Mouse (Mus musculus) stomach, embryonic 14.5 days (tissue): ENCODE data around the gene Gpr37l1. TPM values are rescaled to one million over a fixed set of nuclear protein-coding genes. Genes with fewer than 3 reads are reported as not detected.

Experiments used
- ATAC-seq: fragments of 200-750 bp; cut with Nextera tagmentation; 2 replicates; pipeline ENCODE4 v1.8.0; 2017; ENCODE audit warnings: low read depth, moderate TSS enrichment; ENCODE audit not compliant: insufficient number of reproducible peaks, insufficient read depth, low FRiP score
- H3K27ac ChIP-seq: fragments of 300-500 bp; sonication (generic); 2 replicates; pipeline ENCODE4 v1.5.1; 2014; ENCODE audit warnings: mild to moderate bottlenecking, low read length, moderate library complexity, mixed read lengths
- H3K27me3 ChIP-seq: fragments of 300-500 bp; sonication (generic); 2 replicates; pipeline ENCODE4 v1.6.1; 2014; ENCODE audit warnings: low read length, control low read depth, mixed read lengths; ENCODE audit not compliant: control insufficient read depth, insufficient read depth
- H3K36me3 ChIP-seq: fragments of 300-500 bp; sonication (generic); 2 replicates; pipeline ENCODE4 v1.6.1; 2014; ENCODE audit warnings: mild to moderate bottlenecking, control low read depth, low read length, moderate library complexity, mixed read lengths; ENCODE audit not compliant: control insufficient read depth, insufficient read depth
- H3K4me1 ChIP-seq: fragments of 300-500 bp; sonication (generic); 2 replicates; pipeline ENCODE4 v1.6.1; 2014; ENCODE audit warnings: low read length, control low read depth, mixed read lengths; ENCODE audit not compliant: control insufficient read depth, insufficient read depth
- H3K4me2 ChIP-seq: fragments of 300-500 bp; sonication (generic); replicated peaks from 2 replicates; pipeline ENCODE4 v1.6.1; 2014; ENCODE audit warnings: low read depth, low read length, control low read depth
- H3K4me3 ChIP-seq: fragments of 300-500 bp; sonication (generic); 2 replicates; pipeline ENCODE4 v1.5.1; 2014; ENCODE audit warnings: low read depth, low read length, control low read depth
- H3K9ac ChIP-seq: fragments of 300-500 bp; sonication (generic); replicated peaks from 2 replicates; pipeline ENCODE4 v1.6.1; 2014; ENCODE audit warnings: low read depth, mild to moderate bottlenecking, control low read depth, low read length, moderate library complexity, mixed read lengths
- H3K9me3 ChIP-seq: fragments of 300-500 bp; sonication (generic); 2 replicates; pipeline ENCODE4 v1.6.1; 2016; ENCODE audit warnings: low read depth, low read length, control low read depth; ENCODE audit not compliant: control insufficient read depth
- WGBS: fragments of 180-500 bp; shearing (Covaris S2); extraction: QIAGEN DNeasy Blood & Tissue Kit; methylation state at CpG from one replicate; pipeline ENCODE4 v1.1.7; 2014; 5-methylcytosine and 5-hydroxymethylcytosine counted together
- polyA plus RNA-seq: library from polyadenylated mRNA; unstranded; fragments of >200 nt; fragmentation: Nextera tagmentation; extraction: Ambion mirVana; gene quantifications from 2 replicates; pipeline ENCODE4 v1.2.1, GENCODE M21; 2014

Gpr37l1 gene
- polyA plus RNA-seq, 1 experiment from 2014 or later: 0.69 TPM

DNA sequence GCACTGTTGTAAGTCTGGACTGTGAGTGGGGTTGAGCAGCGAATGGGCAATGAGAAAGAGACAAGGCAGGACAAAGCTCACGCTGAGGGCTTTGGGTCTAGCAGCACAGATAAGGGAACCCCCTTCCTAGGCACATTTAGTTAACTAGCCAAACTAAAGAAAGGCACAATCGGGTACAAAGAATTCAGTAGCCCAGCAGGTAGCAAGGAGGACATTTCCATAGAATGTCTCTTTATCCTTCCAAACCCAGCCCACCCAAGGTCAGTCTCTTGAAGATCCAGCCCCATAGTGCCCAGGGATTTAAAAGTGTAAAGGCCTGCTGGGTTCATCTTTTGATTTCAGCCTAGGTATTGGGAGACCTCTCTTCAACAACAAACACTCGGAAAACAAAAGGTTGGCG lies 18.5 kb upstream of the Gpr37l1 start:
- no peak overlapping the region for H3K27ac ChIP-seq
- 45% methylated on average over 5 of the region's 5 CpGs for WGBS

GRCm38 (mm10) chr1:135183941-135184570 lies 16.6 kb upstream of the Gpr37l1 start:
- H3K27ac ChIP-seq: peak overlapping the region; percentile 44; the same call in 1 of the 2 replicates
- no peak overlapping the region for H3K4me3 ChIP-seq
- no peak overlapping the region for H3K4me2 ChIP-seq
- 56% methylated on average over 11 of the region's 11 CpGs for WGBS
- peak; percentile 48; the same call in 1 of the 2 replicates for ATAC-seq
- no peak overlapping the region for H3K9ac ChIP-seq
- H3K27me3 ChIP-seq: no peaks in the 10 kb centered on the region
- H3K9me3 ChIP-seq: no peaks in the 10 kb centered on the region
- no peaks in the 10 kb centered on the region for H3K36me3 ChIP-seq
- H3K4me1 ChIP-seq: 0 out of 2 replicates have a peak, but pooled peaks cover 5% of the 10 kb centered on the region

More for the DNA sequence above, 18.5 kb upstream of the Gpr37l1 start:
- no peak overlapping the region for H3K9ac ChIP-seq
- H3K27me3 ChIP-seq: no peaks in the 10 kb centered on the region
- no peak overlapping the region for H3K4me2 ChIP-seq
- no peak overlapping the region for H3K4me3 ChIP-seq
- ATAC-seq: no peak
- no peaks in the 10 kb centered on the region for H3K36me3 ChIP-seq
- H3K4me1 ChIP-seq: 0 out of 2 replicates have a peak, but pooled peaks cover 5% of the 10 kb centered on the region
- no peaks in the 10 kb centered on the region for H3K9me3 ChIP-seq

DNA sequence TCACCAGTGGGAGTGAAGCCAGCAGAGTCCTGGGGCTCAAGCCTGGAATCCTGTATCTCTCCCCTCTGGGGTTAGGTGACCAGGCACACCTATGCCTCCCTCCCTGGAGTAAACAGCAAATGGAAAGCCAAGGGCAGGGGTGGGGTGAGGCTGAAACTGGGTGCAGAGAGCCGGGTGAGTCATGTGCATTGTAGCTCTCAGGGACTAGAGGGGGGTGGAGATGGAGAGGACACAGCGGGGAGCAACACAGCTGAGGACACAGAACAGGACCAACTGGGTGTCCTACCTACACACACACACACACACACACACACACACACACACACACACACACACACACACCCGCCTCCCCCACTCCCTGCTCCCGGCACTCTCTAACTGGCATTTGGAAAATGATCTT lies 16.0 kb upstream of the Gpr37l1 start:
- WGBS: 59% methylated on average over 4 of the region's 4 CpGs
- ATAC-seq: peak; percentile 82
- H3K27me3 ChIP-seq: no peaks in the 10 kb centered on the region
- no peak overlapping the region for H3K4me3 ChIP-seq
- no peak overlapping the region for H3K9ac ChIP-seq
- H3K4me2 ChIP-seq: no peak overlapping the region
- H3K27ac ChIP-seq: peak overlapping the region; percentile 70; the same call in 1 of the 2 replicates
- no peaks in the 10 kb centered on the region for H3K36me3 ChIP-seq
- 0 out of 2 replicates have a peak, but pooled peaks cover 5% of the 10 kb centered on the region for H3K4me1 ChIP-seq
- no peaks in the 10 kb centered on the region for H3K9me3 ChIP-seq

GRCm38 (mm10) chr1:135182975-135183374 lies 15.5 kb upstream of the Gpr37l1 start:
- H3K4me2 ChIP-seq: no peak overlapping the region
- H3K9me3 ChIP-seq: no peaks in the 10 kb centered on the region
- 57% methylated on average over 3 of the region's 3 CpGs for WGBS
- 0 out of 2 replicates have a peak, but pooled peaks cover 5% of the 10 kb centered on the region for H3K4me1 ChIP-seq
- H3K27ac ChIP-seq: peak overlapping the region; percentile 70; the same call in 1 of the 2 replicates
- H3K36me3 ChIP-seq: no peaks in the 10 kb centered on the region
- H3K9ac ChIP-seq: no peak overlapping the region
- ATAC-seq: peak; percentile 26; the same call in 1 of the 2 replicates
- H3K4me3 ChIP-seq: no peak overlapping the region
- H3K27me3 ChIP-seq: no peaks in the 10 kb centered on the region

- no peaks in the 10 kb centered on the region for H3K27me3 ChIP-seq
- peak overlapping the region; percentile 70; the same call in 1 of the 2 replicates for H3K27ac ChIP-seq
- WGBS: 84% methylated on average over 8 of the region's 8 CpGs
These were observed 14.6 kb upstream of the Gpr37l1 start for GRCm38 (mm10) chr1:135181880-135182623.

GRCm38 (mm10) chr1:135181275-135181674 lies 13.8 kb upstream of the Gpr37l1 start:
- 0 out of 2 replicates have a peak overlapping the region, but pooled peaks have one; percentile 45 for H3K27ac ChIP-seq
- no peak for ATAC-seq
- no peaks in the 10 kb centered on the region for H3K9me3 ChIP-seq
- H3K36me3 ChIP-seq: no peaks in the 10 kb centered on the region
- H3K27me3 ChIP-seq: no peaks in the 10 kb centered on the region
- WGBS: 53% methylated on average over 4 of the region's 4 CpGs
- no peak overlapping the region for H3K4me3 ChIP-seq
- 0 out of 2 replicates have a peak, but pooled peaks cover 5% of the 10 kb centered on the region for H3K4me1 ChIP-seq
- H3K4me2 ChIP-seq: no peak overlapping the region
- H3K9ac ChIP-seq: no peak overlapping the region

More at GRCm38 (mm10) chr1:135181880-135182623, 14.6 kb upstream of the Gpr37l1 start:
- H3K4me2 ChIP-seq: no peak overlapping the region
- no peaks in the 10 kb centered on the region for H3K36me3 ChIP-seq
- H3K9me3 ChIP-seq: no peaks in the 10 kb centered on the region
- no peak overlapping the region for H3K9ac ChIP-seq
- ATAC-seq: no peak
- H3K4me3 ChIP-seq: no peak overlapping the region
- H3K4me1 ChIP-seq: 0 out of 2 replicates have a peak, but pooled peaks cover 5% of the 10 kb centered on the region

GRCm38 (mm10) chr1:135180830-135181229 lies 13.3 kb upstream of the Gpr37l1 start:
- WGBS: 66% methylated on average over 10 of the region's 10 CpGs
- 0 out of 2 replicates have a peak overlapping the region, but pooled peaks have one; percentile 45 for H3K27ac ChIP-seq

DNA sequence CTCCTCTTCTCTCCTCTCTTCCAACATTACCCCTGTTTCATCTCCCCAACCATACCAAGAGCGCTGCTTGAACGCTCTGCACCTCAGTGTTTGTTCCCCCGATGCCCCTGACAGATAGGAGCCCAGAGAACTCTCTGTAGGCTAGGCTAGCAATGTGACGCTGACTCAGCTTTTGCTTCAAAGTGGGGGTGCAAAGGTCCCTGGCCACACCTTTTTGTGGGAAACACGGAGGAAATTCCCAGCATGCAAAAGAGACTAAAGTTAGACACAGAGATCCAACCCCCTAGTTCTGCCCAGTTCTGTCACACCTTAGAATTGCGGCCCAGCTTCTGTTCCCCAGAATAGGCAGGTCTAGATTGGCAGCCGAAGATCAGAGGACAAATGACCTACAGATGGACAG lies 11.4 kb upstream of the Gpr37l1 start:
- Histone ChIP-seq H3K27ac (no peak overlapping the region), H3K4me1 (0 out of 2 replicates have a peak, but pooled peaks cover 5% of the 10 kb centered on the region), H3K27me3 (no peaks in the 10 kb centered on the region), H3K9me3 (no peaks in the 10 kb centered on the region), H3K36me3 (no peaks in the 10 kb centered on the region), H3K4me3 (no peak overlapping the region), H3K4me2 (no peak overlapping the region), H3K9ac (no peak overlapping the region)
- ATAC-seq: peak; percentile 11; the same call in 1 of the 2 replicates
- 84% methylated on average over 7 of the region's 7 CpGs for WGBS

More at GRCm38 (mm10) chr1:135180830-135181229, 13.3 kb upstream of the Gpr37l1 start:
- 0 out of 2 replicates have a peak, but pooled peaks cover 5% of the 10 kb centered on the region for H3K4me1 ChIP-seq
- no peak overlapping the region for H3K9ac ChIP-seq
- H3K4me3 ChIP-seq: no peak overlapping the region
- no peaks in the 10 kb centered on the region for H3K36me3 ChIP-seq
- no peaks in the 10 kb centered on the region for H3K9me3 ChIP-seq
- no peak overlapping the region for H3K4me2 ChIP-seq
- ATAC-seq: peak; percentile 58; the same call in 1 of the 2 replicates
- H3K27me3 ChIP-seq: no peaks in the 10 kb centered on the region
